Mouse (Mus musculus): ENCODE results near the gene Prkcb. TPM values are rescaled to one million over a fixed set of nuclear protein-coding genes. Genes with fewer than 3 reads are reported as not detected.

The Prkcb gene
- polyA plus RNA-seq, 1 experiment from 2014 or later: 10.5 TPM

DNA sequence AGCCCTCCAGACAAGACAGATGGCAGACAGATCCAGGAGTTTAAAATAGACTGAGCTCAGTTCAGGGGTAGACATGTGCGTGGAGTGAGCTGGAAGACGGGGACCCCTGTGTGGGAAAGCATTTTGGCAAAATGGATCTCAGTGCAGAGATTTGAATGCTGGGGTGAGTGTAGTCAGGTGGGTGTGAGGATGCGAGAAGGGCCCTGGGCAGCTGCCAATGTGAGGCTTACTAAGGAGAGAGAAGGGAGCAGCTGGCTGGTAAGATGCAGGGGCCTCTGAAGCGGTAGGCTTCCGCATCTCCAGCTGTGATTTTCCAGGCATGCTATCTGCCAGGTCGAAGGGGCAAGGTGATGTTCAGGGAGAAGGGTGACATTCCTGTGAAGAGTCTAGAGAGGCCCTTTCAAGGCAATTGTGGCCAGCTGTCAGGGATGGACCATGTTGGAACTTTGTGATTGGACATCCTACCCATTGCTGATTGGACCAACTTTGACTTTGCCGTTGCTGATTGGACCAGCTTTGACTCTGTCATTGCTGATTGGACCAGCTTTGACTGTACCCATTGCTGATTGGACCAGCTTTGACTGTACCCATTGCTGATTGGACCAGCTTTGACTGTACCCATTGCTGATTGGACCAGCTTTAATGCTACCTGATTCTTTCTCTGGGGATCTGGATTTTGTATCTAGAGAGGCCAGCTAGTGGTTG is 78.9 kb downstream of the Prkcb start:
- Histone ChIP-seq H3K4me2 (no peak overlapping the region), H3K36me3 (no peaks in the 10 kb centered on the region), H3K4me1 (replicated peaks) (no peaks in the 10 kb centered on the region), H3K9ac (no peak overlapping the region), H3K4me3 (no peak overlapping the region), H3K9me3 (replicated peaks) (no peaks in the 10 kb centered on the region), H3K27ac (ENCODE audit: poor library complexity, severe bottlenecking) (no peak overlapping the region), H3K27me3 (replicated peaks) (no peaks in the 10 kb centered on the region)
- ATAC-seq (ENCODE audit: insufficient number of reproducible peaks, low FRiP score): no peak
- WGBS: 78% methylated on average over 7 of the region's 7 CpGs

DNA sequence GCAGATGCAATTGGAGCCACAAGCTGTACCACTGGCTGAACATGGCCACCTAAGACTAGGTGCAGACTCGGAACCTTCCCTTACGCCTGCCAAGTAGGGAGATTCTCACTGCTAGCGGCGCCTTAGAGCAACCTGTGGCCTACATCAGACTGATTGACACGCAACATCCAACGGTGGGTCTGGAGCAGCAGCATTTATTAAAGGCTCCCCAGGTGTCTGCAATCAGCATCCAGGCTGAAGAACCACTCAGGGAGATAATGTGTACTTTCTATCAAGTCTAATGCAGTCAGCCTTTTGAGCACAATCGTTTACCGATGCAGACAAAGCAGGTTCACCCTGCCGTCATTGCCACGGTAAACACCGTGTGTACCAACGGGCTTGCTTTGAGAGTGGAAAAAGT is 81.9 kb downstream of the Prkcb start:
- H3K36me3 ChIP-seq: no peaks in the 10 kb centered on the region
- H3K4me1 ChIP-seq (replicated peaks): no peaks in the 10 kb centered on the region
- no peak overlapping the region for H3K4me3 ChIP-seq
- H3K9ac ChIP-seq: no peak overlapping the region
- H3K27ac ChIP-seq (ENCODE audit: poor library complexity, severe bottlenecking): no peak overlapping the region
- WGBS: 86% methylated on average over 12 of the region's 12 CpGs
- no peaks in the 10 kb centered on the region for H3K9me3 ChIP-seq (replicated peaks)
- no peak overlapping the region for H3K4me2 ChIP-seq
- ATAC-seq (ENCODE audit: insufficient number of reproducible peaks, low FRiP score): no peak
- H3K27me3 ChIP-seq (replicated peaks): no peaks in the 10 kb centered on the region

DNA sequence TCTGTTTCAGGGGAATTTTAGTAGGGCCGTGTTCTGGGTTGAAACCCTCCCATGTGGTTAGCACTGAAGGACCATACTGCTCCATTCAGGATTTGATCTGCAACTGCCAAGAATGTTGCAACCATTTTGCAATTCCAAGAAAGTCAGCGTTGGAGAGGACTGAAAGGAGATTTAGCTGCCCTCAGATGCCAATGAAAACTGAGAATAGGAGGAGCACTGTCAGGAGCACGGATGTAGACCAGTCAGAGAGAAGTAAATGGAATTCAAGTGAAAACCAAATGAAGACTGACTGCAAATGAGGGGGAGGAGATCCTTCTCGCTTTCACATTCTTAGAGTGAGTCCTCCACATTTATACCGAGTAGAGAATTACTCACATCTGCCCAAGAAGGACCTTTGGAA is 83.4 kb downstream of the Prkcb start:
- Histone ChIP-seq H3K4me1 (replicated peaks) (no peaks in the 10 kb centered on the region), H3K36me3 (no peaks in the 10 kb centered on the region), H3K9me3 (replicated peaks) (no peaks in the 10 kb centered on the region), H3K4me2 (no peak overlapping the region), H3K9ac (no peak overlapping the region), H3K27ac (ENCODE audit: poor library complexity, severe bottlenecking) (no peak overlapping the region), H3K4me3 (no peak overlapping the region), H3K27me3 (replicated peaks) (no peaks in the 10 kb centered on the region)
- WGBS: 67% methylated on average over 5 of the region's 5 CpGs
- ATAC-seq (ENCODE audit: insufficient number of reproducible peaks, low FRiP score): no peak

DNA sequence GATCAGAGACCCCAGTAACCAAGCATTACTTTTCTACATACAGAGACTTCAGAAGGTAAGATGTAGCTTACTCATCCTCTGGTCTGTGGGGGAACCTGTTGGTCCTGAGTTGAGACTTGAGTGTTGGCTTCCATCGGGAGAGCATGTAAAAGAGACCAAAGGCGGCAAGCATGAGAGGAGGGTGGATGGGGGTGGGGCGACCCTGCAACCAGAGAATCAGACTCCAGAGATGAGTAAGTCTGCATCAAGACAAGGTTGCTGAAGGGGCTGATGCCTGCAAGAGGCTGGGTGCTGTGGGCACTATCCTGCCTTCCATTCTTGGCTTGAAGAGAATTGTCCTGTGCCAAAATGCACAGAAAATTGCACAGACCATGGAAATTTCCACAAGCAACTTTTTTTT is 83.8 kb downstream of the Prkcb start:
- H3K4me2 ChIP-seq: no peak overlapping the region
- H3K36me3 ChIP-seq: no peaks in the 10 kb centered on the region
- H3K27me3 ChIP-seq (replicated peaks): no peaks in the 10 kb centered on the region
- no peak for ATAC-seq (ENCODE audit: insufficient number of reproducible peaks, low FRiP score)
- no peak overlapping the region for H3K27ac ChIP-seq (ENCODE audit: poor library complexity, severe bottlenecking)
- H3K4me1 ChIP-seq (replicated peaks): no peaks in the 10 kb centered on the region
- no peak overlapping the region for H3K4me3 ChIP-seq
- WGBS: 54% methylated on average over 3 of the region's 3 CpGs
- H3K9ac ChIP-seq: no peak overlapping the region
- H3K9me3 ChIP-seq (replicated peaks): no peaks in the 10 kb centered on the region

DNA sequence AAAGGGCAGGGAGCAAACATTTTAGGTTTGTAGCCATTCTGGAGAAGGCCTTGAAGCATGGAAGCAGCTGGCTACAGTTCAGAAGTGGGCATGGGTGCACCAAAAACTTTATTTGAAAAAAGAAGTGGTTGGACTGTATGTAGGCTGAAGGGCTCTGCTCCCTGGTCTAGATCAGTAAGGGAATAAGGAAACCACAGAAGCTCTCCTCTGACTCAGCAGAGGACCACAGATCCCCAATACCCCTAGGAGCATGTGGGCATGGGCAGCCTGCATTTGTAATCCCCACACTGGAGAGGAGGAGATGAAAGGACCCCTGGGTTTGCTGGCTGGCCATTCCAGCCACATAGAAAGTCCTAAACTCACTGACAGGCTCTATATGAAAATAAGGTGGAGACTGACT is 88.3 kb downstream of the Prkcb start:
- H3K4me2 ChIP-seq: no peak overlapping the region
- no peak overlapping the region for H3K4me3 ChIP-seq
- no peaks in the 10 kb centered on the region for H3K9me3 ChIP-seq (replicated peaks)
- no peak overlapping the region for H3K9ac ChIP-seq
- no peaks in the 10 kb centered on the region for H3K27me3 ChIP-seq (replicated peaks)
- H3K27ac ChIP-seq (ENCODE audit: poor library complexity, severe bottlenecking): no peak overlapping the region
- H3K36me3 ChIP-seq: no peaks in the 10 kb centered on the region
- H3K4me1 ChIP-seq (replicated peaks): peaks cover 7% of the 10 kb centered on the region
- ATAC-seq (ENCODE audit: insufficient number of reproducible peaks, low FRiP score): no peak

DNA sequence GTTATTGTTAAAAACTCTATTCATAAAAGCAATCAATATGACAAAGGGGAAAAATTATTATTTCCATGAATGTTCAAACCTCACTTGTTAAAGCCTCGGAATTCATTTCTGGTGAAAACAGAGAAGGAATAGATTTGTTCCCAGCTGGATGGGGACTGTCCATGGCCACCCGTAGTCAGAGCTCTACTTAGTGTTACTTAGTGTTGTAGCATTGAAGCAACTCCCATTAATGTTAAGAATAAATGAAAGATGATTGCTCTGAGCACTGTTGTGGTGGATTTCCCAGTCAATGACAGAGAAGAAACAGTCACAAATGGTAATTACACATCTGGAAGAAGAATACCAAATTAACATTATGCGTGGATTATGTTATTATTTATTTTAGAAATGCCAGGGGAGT is 89.4 kb downstream of the Prkcb start:
- Histone ChIP-seq H3K27ac (ENCODE audit: poor library complexity, severe bottlenecking) (no peak overlapping the region), H3K9ac (no peak overlapping the region), H3K4me3 (no peak overlapping the region), H3K4me2 (no peak overlapping the region), H3K27me3 (replicated peaks) (no peaks in the 10 kb centered on the region), H3K4me1 (replicated peaks) (peaks cover 7% of the 10 kb centered on the region), H3K36me3 (no peaks in the 10 kb centered on the region), H3K9me3 (replicated peaks) (no peaks in the 10 kb centered on the region)
- WGBS: 74% methylated on average over 3 of the region's 3 CpGs
- ATAC-seq (ENCODE audit: insufficient number of reproducible peaks, low FRiP score): no peak

DNA sequence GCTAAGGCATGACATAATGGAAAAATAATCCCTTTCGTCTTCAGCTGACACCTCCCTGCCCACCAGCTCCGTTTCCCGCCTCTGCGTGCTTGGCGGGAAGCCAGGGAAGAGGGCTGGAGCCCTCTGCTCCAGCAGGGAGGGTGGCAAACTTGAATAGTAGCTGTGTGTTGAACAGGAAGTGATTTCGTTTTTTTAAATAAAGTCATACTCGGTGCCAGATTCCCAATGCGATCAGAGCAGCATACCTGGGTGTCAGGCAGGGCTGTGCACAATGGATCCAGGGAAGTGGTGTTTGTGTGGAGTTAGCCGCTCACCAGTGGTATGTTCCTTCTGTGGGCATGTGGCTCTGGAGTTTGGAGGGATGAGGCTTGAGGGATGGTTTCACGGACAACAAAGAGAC is 89.9 kb downstream of the Prkcb start:
- Histone ChIP-seq H3K27me3 (replicated peaks) (no peaks in the 10 kb centered on the region), H3K4me3 (no peak overlapping the region), H3K4me2 (peak overlapping the region; percentile 15; the same call in 1 of the 2 replicates), H3K27ac (ENCODE audit: poor library complexity, severe bottlenecking) (peak overlapping the region; percentile 43; the same call in 1 of the 2 replicates), H3K9ac (no peak overlapping the region), H3K9me3 (replicated peaks) (no peaks in the 10 kb centered on the region), H3K36me3 (no peaks in the 10 kb centered on the region), H3K4me1 (replicated peaks) (peaks cover 7% of the 10 kb centered on the region)
- 38% methylated on average over 10 of the region's 10 CpGs for WGBS
- ATAC-seq (ENCODE audit: insufficient number of reproducible peaks, low FRiP score): peak; percentile 72

DNA sequence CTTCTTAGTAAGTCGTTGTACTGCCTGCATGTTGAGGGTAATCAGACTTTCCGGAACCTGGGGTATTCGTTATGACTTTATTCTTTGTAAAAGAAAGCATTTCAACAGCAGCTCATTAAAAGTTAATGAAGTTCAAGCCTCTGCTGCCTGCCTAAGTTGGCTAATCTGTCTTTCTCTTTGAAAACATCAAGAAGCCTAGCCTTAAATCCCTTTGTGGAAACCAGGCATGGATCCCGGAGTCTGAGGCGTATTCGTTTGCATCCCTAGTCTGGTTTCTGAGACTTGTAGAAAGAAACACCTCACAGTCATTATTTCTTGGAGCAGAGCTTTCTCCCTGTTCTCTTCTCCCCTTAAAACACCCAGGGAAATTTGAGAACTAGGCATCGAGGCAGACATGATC is 90.7 kb downstream of the Prkcb start:
- ATAC-seq (ENCODE audit: insufficient number of reproducible peaks, low FRiP score): no peak
- no peaks in the 10 kb centered on the region for H3K9me3 ChIP-seq (replicated peaks)
- no peak overlapping the region for H3K27ac ChIP-seq (ENCODE audit: poor library complexity, severe bottlenecking)
- H3K9ac ChIP-seq: no peak overlapping the region
- H3K4me1 ChIP-seq (replicated peaks): peaks cover 7% of the 10 kb centered on the region
- H3K4me3 ChIP-seq: no peak overlapping the region
- H3K36me3 ChIP-seq: no peaks in the 10 kb centered on the region
- 77% methylated on average over 7 of the region's 7 CpGs for WGBS
- no peak overlapping the region for H3K4me2 ChIP-seq
- no peaks in the 10 kb centered on the region for H3K27me3 ChIP-seq (replicated peaks)

DNA sequence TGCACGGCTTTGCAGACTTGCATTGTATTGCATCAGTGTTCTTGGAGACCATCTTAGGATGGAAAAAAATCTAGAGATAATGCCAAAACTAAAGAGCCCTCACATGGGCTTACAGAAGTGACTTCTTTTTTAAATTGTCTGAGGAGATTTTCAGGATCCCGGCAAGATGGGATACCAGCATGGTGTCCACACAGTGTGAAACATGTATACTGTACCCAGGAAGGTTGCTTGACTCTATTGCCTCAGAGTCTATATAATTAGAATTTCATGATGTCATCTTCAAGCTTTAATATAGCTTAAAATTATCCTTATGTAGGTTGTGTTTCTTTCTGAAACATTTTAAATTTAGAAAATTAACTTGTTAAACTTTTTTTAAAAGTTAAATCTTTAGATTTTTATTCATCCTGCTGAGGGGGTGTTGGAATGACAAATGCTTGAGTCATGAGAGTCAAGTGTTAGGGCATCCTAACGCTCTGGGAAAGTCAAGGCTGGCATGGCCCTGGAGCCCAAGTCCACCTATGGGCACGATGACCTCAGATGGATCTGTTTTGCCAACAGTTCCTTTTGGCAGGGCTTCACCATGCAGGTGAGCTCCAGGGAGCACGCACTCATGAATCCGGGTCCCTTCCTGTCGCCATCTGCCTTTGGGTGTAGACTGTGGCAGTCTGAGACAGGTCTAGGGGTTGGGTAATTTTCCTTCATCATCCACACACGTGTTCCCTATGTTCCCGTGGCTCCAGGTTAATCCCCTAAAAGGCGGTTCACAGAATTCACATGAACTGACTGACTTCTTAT is 92.0 kb downstream of the Prkcb start:
- 76% methylated on average over 10 of the region's 10 CpGs for WGBS
- Histone ChIP-seq H3K27ac (ENCODE audit: poor library complexity, severe bottlenecking) (no peak overlapping the region), H3K4me1 (replicated peaks) (peaks cover 7% of the 10 kb centered on the region), H3K4me3 (no peak overlapping the region), H3K9ac (no peak overlapping the region), H3K36me3 (no peaks in the 10 kb centered on the region), H3K27me3 (replicated peaks) (no peaks in the 10 kb centered on the region), H3K9me3 (replicated peaks) (no peaks in the 10 kb centered on the region), H3K4me2 (no peak overlapping the region)
- no peak for ATAC-seq (ENCODE audit: insufficient number of reproducible peaks, low FRiP score)

DNA sequence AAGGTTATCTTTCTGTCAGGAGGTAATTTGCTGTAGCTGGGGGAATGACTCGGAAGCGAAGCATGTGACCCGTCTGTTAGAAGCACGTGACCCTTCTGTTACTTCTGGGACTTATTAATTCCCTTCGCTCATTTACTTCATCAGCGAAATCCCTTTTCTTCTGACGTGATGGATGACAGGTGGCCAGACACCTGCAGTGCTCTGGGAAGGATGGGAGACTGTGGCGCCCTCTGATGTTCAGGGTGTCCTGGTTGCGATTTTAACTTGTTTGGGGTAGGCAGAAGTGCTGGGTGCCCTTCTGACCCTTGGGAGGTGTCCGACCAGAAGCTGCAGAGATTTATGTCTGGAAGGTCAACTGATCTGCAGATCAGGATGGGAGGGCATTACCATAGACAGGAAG is 93.0 kb downstream of the Prkcb start:
- Histone ChIP-seq H3K9ac (no peak overlapping the region), H3K36me3 (no peaks in the 10 kb centered on the region), H3K4me1 (replicated peaks) (peaks cover 7% of the 10 kb centered on the region), H3K27ac (ENCODE audit: poor library complexity, severe bottlenecking) (no peak overlapping the region), H3K27me3 (replicated peaks) (no peaks in the 10 kb centered on the region), H3K4me3 (no peak overlapping the region), H3K4me2 (no peak overlapping the region), H3K9me3 (replicated peaks) (no peaks in the 10 kb centered on the region)
- no peak for ATAC-seq (ENCODE audit: insufficient number of reproducible peaks, low FRiP score)
- 57% methylated on average over 10 of the region's 10 CpGs for WGBS

DNA sequence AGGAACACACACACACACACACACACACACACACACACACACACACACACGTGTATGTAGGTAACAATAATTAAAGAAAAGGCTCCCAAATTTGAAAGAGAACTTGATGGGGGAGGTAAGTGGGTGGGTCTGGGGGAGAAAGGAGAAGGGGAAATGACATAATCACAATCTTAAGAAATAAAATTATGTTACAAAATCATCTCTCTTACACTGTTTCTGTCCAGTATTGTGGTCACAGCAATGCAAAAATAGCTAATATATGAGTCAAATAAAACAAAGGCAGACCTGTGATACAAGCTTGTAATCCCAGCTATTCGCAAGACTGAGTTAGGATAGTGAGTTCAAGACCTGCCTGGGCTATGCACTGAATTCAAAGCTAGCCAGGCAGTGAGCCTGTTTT is 94.7 kb downstream of the Prkcb start:
- Histone ChIP-seq H3K36me3 (no peaks in the 10 kb centered on the region), H3K27me3 (replicated peaks) (no peaks in the 10 kb centered on the region), H3K27ac (ENCODE audit: poor library complexity, severe bottlenecking) (no peak overlapping the region), H3K4me2 (no peak overlapping the region), H3K4me3 (no peak overlapping the region), H3K9me3 (replicated peaks) (no peaks in the 10 kb centered on the region), H3K4me1 (replicated peaks) (peaks cover 7% of the 10 kb centered on the region), H3K9ac (no peak overlapping the region)
- whole genome bisulfite sequencing: 59% methylated on average over 2 of the region's 2 CpGs
- ATAC-seq (ENCODE audit: insufficient number of reproducible peaks, low FRiP score): no peak
